Mouse (Mus musculus) megakaryocyte progenitor cell, adult 5-6 weeks (primary cell): ENCODE measurements around the gene Myh6. TPM values are rescaled to one million over a fixed set of nuclear protein-coding genes. Genes with fewer than 3 reads are reported as not detected.
"Not testable (repeated sequence)": the region's sequence is repeated elsewhere in the genome, so short reads cannot be mapped to it uniquely, and the experiment has no call there.

ENCODE experiments used
- ATAC-seq: replicated peaks from 2 replicates; pipeline ENCODE4 v1.8.0; 2016; ENCODE audit warnings: mild to moderate bottlenecking, moderate TSS enrichment, inconsistent platforms; ENCODE audit not compliant: poor library complexity
- total RNA-seq, 2 experiments: library from RNA; stranded (forward) in 1 of 2; stranded (reverse) in 1 of 2; fragments of 157-497, 149-512 nt in 1 of 2; fragments of 200-1000 nt in 1 of 2; gene quantifications; 2 replicates each; pipeline versions ENCODE4 v1.2.3 to v1.2.4; 2015 to 2017

Gene Myh6
- total RNA-seq, 2 experiments from 2014 or later = not detected

DNA sequence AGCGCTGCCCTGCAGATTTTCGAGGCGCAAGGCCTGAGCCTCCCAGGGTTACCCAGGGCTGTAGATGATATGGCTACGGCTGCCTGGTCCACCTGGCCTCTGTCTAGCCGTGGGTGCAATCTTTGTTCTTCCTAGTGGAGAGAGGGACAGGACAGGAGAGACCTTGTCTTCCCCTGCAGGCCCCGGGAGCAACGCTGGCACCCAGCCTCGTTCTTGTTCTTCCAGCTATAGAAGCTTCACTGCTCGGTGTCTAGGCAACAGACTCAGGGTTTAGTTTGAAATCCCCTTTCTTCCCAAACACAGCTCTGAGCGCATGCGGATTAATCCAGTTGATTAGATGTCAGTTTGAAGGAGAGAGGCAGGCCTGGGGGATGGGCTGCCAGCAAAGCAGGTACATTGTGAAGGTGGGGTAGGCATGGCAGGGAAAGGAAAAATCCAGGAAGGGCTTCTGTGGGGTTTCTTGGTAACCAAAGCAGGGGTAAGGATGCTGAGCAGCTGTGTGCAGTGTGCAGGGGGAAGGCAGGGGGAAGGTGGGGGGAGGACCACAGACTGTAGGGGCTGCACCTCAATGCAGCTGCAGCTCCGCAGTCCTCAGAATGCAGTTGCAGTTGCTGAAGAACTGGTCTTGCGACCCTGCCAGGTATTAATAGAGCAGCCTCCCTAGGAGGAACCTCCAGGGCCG, 28.9 kb upstream of the Myh6 start:
- ATAC-seq = no peak

DNA sequence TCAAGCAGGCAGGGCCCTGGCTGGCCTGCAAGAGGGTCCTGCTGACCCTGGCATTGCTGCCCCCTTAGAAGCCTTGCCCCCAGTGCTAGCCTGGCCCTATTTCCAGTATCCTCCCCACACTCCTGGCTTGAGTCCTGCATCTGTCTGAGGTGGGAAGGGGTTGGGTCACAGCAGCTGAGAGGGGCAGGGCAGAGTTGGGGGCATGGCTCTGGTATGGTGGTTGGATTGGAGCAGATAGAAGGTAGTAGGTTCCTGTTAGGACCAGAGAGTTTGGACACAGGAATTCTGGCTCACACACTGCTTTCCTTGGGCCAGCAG, 28.1 kb upstream of the Myh6 start:
- no peak for ATAC-seq

DNA sequence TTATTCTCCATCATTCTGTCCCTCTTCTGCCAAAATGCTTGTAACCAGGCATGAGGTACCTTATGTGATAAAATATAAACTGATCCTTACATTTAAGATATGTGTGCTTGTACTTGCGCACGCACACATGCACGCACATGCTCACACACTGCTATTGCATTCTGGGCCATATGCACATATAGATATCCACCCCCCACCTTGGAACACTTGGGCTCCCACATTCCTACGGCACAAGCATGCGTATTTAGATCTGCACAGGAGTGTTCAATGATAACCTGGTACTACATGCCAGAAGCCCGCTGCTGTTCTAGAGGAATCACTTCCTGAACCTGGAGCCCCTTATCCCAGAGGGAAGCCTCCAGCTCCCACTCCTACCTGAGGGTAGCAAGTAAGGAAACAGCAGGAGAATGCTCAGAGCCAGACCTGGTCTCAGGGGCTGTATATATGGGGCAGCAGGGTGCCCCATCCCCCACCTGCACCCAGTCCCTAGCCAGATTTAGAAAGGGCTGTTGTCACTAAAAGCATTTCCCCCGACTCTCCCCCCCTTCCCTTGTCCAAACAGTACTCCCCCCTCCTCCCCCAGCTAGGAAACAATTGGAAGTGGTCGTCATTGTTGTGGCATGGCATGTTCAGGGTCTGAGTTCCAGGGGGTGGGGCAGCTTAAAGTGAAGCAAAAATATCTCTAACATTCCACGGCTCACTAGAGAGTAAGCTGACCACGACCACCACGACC, 27.6 kb upstream of the Myh6 start, which contains the start of gene Myh7:
Gene Myh7 (minus strand): TSS at position 491 of the 733 bp plus-strand sequence.
- no peak for ATAC-seq

DNA sequence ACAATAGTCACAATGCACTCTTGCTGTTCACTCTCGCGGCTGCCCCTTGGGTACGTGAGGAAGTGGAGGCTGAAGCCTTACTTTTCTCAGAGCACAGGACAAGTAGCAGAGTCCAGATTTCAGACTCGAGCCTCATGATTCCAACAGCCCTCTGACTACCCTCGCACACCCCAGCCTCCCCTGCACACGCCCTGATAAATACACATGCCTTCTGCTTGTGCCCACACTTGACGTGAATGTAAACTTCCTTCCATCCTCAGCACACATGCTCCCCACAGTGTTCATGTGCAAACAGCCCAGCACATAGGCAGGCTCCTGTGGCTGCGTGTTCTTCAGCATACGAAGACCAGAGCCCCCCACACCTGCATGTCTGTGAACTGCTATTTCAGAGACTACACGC, 26.9 kb upstream of the Myh6 start:
- no peak for ATAC-seq

DNA sequence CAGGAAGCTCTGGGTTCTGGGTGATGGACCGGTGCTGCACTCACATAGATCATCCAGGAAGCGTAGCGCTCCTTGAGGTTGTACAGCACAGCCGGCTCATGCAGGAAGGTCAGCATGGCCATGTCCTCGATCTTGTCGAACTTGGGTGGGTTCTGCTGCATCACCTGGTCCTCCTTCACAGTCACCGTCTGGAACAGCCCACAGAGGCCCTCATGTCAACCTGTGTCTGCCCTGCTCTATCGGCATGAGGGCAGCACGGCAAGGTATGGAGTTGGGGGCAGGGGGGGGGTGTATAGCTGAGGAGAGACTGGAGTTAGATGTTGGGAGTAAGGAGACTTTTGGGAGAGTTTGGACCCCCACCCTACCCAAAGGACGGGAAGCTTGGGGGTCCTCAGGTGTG, 25.5 kb upstream of the Myh6 start:
- ATAC-seq = no peak

DNA sequence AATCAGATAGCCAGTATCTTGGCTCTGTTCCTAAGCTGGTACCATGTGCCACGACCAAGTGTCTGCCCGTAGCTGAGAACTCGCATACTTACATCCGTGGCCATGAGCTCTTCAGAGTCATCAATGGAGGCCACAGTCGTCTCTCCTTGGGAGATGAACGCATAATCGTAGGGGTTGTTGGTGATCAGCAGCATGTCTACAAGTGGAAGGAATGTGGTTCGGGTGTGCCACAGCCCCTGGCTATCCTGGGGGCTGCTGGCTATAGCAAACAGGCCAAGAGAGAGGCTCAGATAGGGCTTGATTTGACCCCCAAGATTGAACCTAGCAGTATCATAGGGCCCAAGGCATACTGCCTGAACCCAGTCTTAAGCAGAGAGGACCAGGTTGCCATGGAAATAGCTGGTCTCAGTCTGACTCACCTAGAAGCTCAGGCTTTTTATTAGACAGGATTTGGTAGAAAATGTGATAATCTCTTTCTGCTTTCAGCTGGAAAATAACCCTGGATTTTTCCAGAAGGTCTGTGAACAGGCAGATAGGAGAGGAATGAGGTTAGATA, 23.2 kb upstream of the Myh6 start:
- no peak for ATAC-seq

DNA sequence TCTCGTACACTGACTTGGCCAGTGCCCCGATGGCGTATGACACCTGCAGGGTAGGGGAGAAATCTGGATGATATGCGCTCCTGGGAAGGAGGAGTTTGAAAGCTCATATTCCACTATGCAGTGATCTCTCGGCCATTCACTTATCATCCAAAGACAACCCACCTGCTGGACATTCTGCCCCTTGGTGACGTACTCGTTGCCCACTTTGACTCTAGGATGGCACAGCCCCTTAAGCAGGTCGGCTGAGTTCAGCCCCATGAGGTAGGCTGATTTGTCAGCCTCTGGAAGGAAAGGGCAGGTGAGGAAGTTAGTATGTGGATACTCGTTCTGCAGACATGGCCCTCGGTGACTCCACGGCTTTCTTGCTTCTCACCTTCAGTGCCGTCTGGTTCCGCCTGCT, 22.2 kb upstream of the Myh6 start:
- no peak for ATAC-seq

DNA sequence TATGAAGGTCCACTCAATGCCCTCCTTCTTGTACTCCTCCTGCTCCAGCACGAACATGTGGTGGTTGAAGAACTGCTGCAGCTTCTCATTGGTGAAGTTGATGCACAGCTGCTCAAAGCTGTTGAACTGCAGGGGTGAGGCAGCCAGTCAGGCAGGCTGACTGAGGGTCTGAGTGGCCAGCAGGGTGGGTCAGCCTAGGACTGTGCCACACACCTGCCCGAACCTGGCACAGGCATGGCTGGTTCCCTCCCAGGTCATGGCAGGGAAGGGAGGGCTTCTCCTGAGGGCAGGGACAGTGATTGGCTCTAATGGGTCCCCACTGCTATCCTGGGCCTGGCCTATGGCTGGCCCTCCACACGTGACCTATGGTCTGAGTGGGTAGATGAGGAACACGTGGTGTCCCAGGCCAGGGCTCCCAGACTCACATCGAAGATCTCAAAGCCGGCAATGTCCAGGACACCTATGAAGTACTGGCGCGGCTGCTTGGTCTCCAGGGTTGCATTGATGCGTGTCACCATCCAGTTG, 21.7 kb upstream of the Myh6 start:
- not testable (repeated sequence) for ATAC-seq

DNA sequence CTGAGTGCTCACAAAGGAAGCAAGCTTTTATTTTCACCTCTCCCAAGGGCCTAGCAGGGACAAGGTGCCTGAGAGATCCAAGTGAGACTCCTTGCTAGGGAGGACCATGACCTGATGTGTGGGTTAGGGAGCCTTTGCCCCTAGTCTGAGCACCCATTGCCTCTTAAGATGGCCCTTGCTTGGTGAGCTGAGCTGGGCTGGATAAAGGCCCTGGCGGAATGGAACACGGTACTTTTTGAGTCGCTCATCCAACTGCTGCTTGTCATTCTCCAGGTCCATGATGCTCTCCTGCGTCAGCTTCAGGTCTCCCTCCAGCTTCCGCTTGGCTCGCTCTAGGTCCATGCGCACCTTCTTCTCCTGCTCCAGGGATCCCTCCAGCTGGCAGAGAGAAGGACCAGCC, 15.2 kb upstream of the Myh6 start:
- no peak for ATAC-seq

DNA sequence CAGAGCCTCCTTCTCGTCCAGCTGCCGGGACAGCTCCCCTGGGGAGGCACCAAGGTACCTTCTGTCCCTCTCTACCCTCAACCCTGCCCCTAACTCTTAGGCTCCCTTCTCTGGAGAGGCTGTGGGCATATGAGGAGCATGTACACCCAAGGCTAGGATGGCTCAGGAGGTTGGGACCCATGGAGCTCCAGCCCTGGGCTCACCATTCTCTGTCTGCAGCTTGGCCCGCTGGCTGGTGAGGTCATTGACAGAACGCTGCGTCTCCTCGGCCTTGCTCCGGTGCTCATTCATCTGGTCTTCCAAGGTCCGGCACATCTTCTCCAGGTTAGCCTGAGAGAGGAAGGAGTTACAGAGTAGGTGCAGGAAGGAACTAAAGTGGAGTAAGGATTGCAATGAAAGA, 11.9 kb upstream of the Myh6 start:
- ATAC-seq = no peak

DNA sequence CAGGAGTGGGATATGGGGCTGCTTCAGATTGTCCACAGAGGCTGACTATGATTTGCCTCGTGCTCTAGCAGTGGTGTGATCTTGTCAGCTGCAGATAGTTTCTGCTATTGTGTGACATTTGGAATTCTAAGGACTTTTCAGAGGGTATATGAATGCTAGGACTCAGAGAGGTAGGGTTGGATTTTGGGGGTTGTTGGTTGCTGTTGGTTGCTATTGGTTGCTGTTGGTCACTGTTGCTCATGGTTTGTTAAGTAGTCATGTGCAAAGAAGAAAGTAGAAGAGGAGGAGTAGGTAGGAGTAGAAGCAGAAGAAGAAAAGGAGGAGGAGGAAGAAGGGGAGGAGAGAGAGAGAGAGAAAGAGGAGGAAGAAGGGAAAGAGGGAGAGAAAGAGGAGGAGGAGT, 9.9 kb upstream of the Myh6 start, which contains the start of gene Gm17428:
Gene Gm17428 (plus strand): TSS at position 301 of the 400 bp plus-strand sequence.
- ATAC-seq = no peak

DNA sequence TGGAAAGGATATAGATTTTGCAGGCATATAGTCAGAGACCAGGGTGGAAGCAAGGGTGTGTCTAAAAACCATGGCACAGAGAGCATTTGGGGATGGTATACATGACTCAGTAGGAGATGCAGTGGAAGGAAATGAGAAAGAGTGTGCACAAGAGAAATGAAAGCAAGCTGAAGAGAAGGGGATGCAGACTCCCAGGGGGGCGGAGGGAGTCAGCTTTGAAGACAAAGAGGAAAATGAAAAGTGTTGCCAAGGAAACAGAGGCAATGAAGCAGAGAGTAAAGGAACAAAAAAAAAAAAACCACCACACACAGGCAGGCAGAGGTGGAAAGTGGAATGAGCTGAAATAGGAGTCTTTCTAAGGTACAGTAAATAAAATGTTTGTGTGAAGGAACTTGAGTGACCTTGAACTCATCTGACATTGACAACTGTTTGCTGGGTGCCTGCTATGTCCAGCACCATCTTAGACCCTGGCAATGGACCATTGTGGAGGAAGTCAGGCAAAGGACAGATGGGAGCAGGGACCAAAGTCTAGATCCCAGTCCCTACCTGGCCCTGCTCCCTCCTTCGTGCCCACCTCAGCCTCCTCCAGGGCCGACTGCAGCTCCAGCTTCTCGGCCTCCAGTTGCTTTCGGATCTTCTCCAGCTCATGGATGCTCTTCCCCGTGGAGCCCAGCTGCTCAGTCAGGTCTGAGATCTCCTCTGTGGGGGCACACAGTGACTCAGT, 7.5 kb upstream of the Myh6 start:
- no peak for ATAC-seq

DNA sequence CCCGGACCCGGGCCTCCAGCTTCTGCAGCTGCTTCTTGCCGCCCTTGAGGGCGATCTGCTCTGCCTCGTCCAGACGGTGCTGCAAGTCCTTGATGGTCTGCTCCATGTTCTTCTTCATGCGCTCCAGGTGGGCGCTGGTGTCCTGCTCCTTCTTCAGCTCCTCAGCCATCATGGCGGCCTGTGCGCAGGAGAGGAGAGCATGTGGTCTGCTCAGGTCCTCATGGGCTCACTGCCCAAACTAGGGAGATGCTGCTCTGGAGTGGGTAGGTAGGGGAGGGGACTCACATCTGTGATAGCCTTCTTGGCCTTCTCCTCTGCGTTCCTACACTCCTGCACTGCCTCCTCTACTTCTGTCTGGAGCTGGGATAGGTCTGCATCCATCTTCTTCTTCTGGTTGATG, 6.1 kb upstream of the Myh6 start:
- not testable (repeated sequence) for ATAC-seq

DNA sequence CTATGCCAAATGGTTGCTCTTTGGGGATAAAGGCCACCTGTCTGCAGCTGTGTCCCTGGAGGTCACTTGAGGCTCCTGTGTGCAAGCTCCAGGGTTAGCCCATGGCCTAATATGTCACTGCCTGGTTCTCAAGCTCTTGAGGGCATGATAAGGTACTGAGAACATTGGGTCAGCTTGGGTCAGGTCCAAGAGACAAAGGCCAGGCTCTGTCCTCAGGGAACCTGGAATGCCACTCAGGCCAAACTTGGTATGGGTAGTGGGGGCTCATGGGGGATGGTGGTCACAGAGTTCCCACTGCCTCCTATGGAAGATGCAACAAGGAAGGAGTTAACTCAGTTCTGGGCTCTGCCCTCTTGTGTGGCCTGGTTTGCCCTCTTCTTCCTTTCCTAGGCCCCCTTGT, 1.6 kb upstream of the Myh6 start:
- ATAC-seq = no peak

DNA sequence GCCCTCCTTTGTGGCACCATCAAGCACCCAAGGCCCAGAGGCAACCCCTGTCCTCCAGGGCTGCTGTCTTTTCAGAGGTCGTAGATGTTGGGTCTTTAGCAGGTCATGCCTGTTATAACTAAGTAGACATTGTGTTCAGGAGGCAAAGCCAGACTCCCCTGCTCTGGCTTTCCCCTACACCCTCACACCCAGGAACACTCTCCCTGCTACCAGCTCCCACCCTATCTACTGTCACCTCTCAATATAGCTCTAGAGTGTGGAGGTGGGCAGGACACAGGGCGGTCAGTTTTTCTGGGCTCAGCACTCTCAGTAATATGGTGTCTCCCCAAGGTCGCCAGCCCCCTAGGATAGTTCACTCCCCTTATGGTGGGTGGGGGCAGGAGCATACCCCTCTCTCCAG, 1.1 kb upstream of the Myh6 start:
- ATAC-seq = no peak

DNA sequence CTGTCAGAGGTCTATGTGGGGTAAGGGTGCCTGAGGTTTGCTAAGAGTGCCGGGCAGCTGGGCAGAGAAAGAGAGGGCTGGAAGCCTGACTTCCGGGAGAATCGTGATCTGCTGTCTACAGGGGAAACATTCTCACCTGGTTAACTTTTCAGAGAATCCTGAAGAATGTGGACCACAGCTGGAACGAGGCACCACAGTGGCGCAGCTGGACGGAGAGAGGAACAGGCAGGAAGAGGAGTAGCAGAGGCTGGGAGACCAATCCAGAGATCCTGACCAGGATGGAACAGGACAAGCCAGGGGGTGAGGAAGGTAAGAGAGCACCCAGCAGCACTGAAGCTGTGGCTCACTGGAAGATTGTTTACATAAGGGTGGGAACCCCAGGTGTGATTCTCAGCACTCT, 1.1 kb downstream of the Myh6 start:
- ATAC-seq = no peak

DNA sequence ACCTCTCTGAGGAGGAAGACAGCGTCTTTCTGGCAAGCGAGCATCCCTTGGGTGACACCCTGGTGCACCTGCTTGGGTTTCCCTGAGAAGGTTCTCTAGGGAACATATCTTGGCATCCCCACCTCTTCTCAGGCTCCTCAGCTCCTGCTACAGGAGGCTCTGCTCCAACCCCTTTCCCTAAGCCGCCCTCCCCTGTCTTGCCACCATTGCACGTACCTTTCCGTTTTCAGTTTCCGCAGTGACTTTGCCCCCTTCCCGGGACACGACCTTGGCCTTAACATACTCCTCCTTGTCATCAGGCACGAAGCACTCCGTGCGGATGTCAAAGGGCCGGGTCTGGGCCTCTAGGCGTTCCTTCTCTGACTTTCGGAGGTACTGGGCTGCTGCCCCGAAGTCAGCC, 1.7 kb downstream of the Myh6 start:
- no peak for ATAC-seq

DNA sequence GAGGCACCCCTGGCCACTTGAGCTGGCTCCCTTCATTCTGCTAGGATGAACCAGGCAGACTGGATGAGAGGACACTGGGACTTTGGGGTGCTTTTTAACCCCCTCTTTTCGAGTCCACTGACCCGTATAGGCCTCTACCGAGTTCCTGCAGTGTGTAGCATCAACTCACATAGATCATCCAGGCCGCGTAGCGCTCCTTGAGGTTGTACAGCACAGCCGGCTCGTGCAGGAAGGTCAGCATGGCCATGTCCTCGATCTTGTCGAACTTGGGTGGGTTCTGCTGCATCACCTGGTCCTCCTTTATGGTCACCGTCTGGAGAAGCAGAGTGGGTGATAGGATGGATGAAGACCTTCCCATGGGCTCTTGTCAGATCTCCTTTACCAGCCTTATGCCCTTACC, 3.0 kb downstream of the Myh6 start:
- no peak for ATAC-seq

DNA sequence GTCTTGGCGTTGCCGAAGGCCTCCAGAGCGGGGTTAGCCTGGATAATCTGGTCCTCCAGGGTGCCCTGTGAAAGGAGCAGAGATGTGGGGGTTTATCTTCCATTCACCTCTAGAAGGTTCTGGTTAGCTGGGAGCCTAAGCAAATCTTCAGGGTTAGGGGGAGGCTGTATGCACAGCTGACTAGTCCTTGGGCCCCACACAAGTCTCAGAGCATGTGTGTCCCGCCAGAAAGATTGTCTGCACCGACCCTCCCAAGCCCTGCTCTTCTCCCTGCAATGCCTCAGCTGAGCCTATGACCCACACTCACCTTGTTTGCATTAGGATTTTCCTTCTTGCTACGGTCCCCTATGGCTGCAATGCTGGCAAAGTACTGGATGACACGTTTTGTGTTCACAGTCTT, 4.0 kb downstream of the Myh6 start:
- ATAC-seq = no peak

DNA sequence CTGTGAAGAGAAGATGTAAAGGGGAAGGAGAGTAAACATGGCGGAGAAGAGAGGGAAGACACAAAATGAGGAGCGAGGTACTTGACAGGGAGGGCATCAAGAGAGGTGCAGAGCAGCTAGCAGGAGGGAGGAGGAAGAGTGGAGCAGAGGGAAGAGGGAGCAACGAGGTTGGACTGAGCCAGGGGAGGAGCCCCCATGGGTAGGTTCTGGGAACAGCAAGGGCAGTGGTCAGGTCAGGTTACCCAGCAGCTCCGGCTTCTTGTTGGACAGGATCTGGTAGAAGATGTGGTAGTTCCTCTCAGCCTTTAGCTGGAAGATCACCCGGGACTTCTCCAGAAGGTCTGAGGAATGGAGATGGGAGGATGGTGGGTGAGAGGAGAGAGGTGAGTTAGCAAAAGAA, 5.2 kb downstream of the Myh6 start:
- no peak for ATAC-seq

DNA sequence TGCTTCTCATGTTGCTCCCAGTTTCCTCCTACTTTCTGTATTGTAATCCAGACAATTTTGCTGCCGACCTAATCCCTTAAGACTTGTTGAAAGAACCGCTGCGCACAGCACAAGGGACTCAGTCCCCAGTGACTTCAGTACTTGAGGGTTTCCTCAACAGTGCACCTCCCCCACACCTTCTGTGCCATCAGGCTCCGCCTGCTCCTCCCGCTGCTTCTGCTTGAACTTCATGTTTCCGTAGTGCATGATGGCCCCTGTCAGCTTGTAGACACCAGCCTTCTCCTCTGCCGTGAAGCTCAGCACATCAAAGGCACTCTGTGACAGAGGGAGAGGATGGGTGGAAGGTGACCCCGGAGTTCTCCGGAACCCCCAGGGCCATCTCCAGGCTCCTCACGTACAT, 6.0 kb downstream of the Myh6 start:
- ATAC-seq = no peak
